Mouse (Mus musculus) Patski (cell line): ENCODE measurements around the gene Tmem120a. TPM values are rescaled to one million over a fixed set of nuclear protein-coding genes. Genes with fewer than 3 reads are reported as not detected.

Experiments
- ATAC-seq: fragments of 100-300 bp; one replicate; pipeline ENCODE4 v1.8.0; 2021
- CTCF ChIA-PET: fragments of 350-600 bp; sonication (Branson Sonifier 250); formaldehyde crosslinking; loops from one replicate; lab custom pipeline; 2022; ENCODE audit warnings: inconsistent platforms; lab: Charles Lee
- POLR2A ChIA-PET: fragments of 350-600 bp; sonication (Branson Sonifier 250); formaldehyde crosslinking; loops from one replicate; lab custom pipeline; 2022; ENCODE audit warnings: antibody characterized with exemption, inconsistent platforms; lab: Charles Lee
- DNase-seq: peaks from one replicate; pipeline ENCODE4 v3.0.0-alpha.2; 2011; ENCODE audit warnings: low read depth, low spot score
- H3K27me3 ChIP-seq: fragments of 371-371 bp; one replicate; pipeline ENCODE4 v1.5.1; 2021
- CTCF ChIP-seq: fragments of 100-300 bp; IDR thresholded peaks from one replicate; pipeline ENCODE4 v1.5.1; 2021
- in situ Hi-C: fragments of 300-500 bp; cut with MboI; formaldehyde crosslinking; loops from 3 replicates; pipeline ENCODE4 v1.11.1; 2018; ENCODE audit warnings: low pct_unique_long_range_greater_than_20kb, mixed read lengths
- polyA plus RNA-seq: library from polyadenylated mRNA; unstranded; gene quantifications from one replicate; pipeline ENCODE4 v1.2.3, GENCODE M21; 2021

Gene Tmem120a
- 66.3 TPM for polyA plus RNA-seq

DNA sequence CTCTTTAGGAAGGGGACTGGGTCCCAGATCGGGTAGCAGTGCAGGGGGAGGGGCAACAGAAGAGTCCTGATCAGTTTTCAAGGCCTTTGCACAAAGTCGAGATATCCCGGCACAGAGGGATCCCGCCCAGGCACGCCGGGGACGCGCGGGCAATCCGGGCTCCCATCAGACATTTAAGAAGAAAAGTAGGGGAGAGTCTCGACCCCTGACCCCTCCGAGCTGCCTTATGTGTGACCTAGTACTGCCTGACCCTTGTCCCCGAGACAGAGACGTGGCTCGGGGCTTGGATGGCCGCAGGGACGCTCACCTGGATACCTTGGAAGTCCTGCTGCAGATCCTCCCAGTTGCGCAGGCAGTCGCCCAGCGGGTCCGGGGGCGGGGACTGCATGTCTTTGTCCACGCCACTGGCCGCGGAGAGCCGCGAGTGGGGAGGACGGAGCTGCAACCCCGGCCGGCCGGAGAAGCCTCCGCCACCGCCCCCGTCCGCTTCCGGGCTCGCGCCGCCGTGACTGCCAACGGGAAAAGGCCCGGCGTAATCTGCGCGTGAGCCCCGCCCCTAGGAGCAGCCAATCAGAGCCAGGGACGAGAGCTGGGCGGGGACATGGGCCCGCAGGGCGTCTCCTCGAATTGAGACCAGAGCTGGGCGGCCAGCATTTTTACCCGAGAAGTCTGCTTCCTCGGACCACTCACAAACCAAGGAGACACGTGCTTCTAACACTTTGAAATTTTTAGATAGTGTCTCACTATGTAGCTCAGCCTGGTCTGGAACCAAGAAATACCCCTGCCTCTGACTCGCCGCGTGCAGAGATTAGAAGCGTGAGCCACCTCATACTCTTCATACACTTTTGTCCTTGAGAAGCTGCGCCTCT, at the start of gene Tmem120a:
Gene Tmem120a (minus strand): TSS at position 708 of the 869 bp plus-strand sequence.
- CTCF ChIA-PET, result interaction anchor here (0.9 to 3.1 kb wide), 5 partner anchors 14 to 128 kb away, joined by 3 to 12 read pairs (median 5); no protein-coding TSS in a partner anchor
- POLR2A ChIA-PET, result interaction anchor here (1.1 kb wide), 1 partner anchor 22 kb away, joined by 3 read pairs; no protein-coding TSS in a partner anchor
- no peak for DNase-seq
- TF ChIP-seq CTCF, result no peak
- peak; percentile 88 for ATAC-seq
- in situ Hi-C loops, result no loop called here
- H3K27me3 ChIP-seq, result no peaks in the 10 kb centered on the region

DNA sequence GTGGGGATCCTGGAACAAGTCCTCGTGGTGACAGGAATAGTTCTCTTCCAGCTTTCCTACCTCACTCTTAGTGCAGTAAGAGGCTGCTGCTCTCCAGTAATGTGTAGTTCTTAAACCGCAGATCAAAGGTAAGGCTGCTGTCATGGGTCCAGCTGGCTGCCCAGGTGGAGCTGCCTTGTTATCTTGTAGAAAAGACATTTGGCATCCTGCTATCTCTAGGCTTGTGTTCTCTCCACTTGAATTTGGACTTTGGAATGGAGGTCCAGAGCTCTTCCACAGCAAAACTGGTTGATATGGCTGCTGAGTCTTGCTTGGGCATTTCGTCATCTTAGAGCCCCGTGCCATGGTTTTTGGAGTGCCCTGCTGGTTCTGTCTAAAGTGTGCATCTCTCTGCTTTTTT, 38.7 kb upstream of the Tmem120a start:
- no peak for TF ChIP-seq CTCF
- no peaks in the 10 kb centered on the region for H3K27me3 ChIP-seq
- CTCF ChIA-PET, result no interaction called here
- in situ Hi-C loops, result no loop called here
- POLR2A ChIA-PET, result interaction anchor here (1.6 kb wide), 1 partner anchor 11 kb away, joined by 3 read pairs; no protein-coding TSS in a partner anchor
- no peak for ATAC-seq
- no peak for DNase-seq

DNA sequence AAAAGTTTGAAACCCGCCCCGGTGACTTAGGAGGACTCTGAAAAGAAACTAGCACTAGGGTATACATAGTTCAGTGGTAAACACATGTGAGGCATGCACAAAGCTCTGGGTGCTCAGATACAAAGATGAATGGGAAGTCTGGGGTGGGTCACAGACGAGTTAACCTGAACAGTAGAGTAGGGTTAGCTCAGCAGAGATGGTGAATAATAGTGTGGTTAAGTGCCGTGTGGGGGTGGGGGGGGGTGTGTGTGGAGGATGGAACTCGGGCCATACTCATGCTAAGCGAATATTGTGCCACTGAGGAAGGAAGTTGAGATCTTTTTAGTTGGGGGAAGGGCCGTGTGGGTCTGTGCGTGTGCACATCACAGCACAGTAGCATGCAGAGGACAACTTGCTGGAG, 36.1 kb upstream of the Tmem120a start:
- ChIA-PET POLR2A (interaction anchor here (1.6 kb wide), 1 partner anchor 12 kb away, joined by 5 read pairs; no protein-coding TSS in a partner anchor), CTCF (interaction anchor here (1.4 kb wide), 1 partner anchor 15 kb away, joined by 4 read pairs; no protein-coding TSS in a partner anchor)
- no peak for ATAC-seq
- no peak for DNase-seq
- in situ Hi-C loops, result no loop called here
- TF ChIP-seq CTCF, result no peak
- H3K27me3 ChIP-seq, result no peaks in the 10 kb centered on the region

- no peak for TF ChIP-seq CTCF
- ATAC-seq (peak; percentile 94), DNase-seq (peak; percentile 100)
- no peaks in the 10 kb centered on the region for H3K27me3 ChIP-seq
- in situ Hi-C loops, result no loop called here
- ChIA-PET POLR2A (interaction anchor here (1.3 kb wide), 1 partner anchor 11 kb away, joined by 6 read pairs; no protein-coding TSS in a partner anchor), CTCF (interaction anchor here (1.2 to 1.4 kb wide), 2 partner anchors 149 to 227 kb away, joined by 4 read pairs; no protein-coding TSS in a partner anchor)
Observed at GRCm38 (mm10) chr5:135778471-135779445, 34.5 kb upstream of the Tmem120a start, which contains the start of gene Mdh2. Mdh2 (plus strand) TSS chr5:135778480.

DNA sequence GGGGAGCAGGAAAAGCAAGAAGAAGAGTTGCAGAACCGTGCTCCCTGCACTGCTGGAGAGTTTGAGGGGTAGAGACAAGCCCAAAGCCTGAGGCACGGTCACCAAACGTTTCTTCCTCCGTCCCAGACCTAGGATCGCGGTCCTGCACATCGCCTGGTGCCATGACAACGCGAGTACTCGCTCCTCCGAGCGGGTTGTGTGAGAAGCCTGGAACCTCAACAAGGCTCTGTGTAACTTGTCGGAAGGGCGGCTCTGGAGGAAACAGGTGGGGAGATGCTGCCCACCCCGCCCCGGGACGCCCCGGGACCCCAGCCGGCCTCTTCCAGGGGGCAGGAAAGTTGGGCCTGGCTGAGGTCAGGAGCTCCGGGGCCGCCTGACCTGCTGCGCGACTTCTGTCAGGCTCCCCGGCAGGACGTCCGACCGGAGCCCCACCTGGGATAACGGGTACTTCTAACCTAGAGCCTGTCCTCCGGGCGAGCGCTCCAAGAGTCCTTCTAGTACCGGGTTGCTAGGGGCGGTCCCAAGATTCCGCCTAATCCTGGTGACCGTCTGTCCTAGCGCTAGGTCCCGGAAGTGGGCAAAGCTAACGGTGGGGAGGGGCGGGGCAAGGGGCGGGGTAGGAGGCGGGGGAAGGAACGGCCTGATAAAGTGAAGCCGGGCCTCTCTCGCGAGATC, 33.7 kb upstream of the Tmem120a start, which contains the start of gene Styxl1:
Gene Styxl1 (minus strand): TSS at position 590 of the 675 bp plus-strand sequence.
- no peak for DNase-seq
- peak; percentile 79 for ATAC-seq
- no peaks in the 10 kb centered on the region for H3K27me3 ChIP-seq
- ChIA-PET CTCF (interaction anchor here (0.8 to 1.4 kb wide), 2 partner anchors 17 to 227 kb away, joined by 3 to 4 read pairs; no protein-coding TSS in a partner anchor), POLR2A (interaction anchor here (0.9 to 1.3 kb wide), 2 partner anchors 12 to 227 kb away, joined by 3 to 6 read pairs; no protein-coding TSS in a partner anchor)
- in situ Hi-C loops, result no loop called here
- TF ChIP-seq CTCF, result no peak

DNA sequence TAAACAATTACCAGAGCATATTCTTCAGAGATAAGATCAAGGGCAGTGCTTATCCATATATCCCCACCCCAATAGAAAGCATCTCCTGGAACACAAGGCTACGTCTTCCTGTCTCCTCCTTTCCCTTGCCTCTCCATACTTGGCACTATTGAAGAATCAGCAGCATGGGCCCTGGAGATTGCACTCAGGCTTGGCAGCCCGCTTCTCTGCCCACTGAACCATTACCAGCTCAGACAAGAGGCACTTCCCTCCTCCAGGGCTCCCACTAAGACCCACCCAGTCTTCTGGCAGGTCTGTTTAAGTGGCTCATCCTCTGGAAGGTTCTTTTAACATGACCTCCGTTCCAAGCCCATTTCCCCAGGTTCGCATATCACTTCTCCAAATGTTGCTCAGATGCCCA, 32.3 kb upstream of the Tmem120a start:
- DNase-seq (no peak), ATAC-seq (no peak)
- TF ChIP-seq CTCF, result no peak
- ChIA-PET POLR2A (no interaction called here), CTCF (interaction anchor here (2.1 kb wide), 1 partner anchor 146 kb away, joined by 8 read pairs; no protein-coding TSS in a partner anchor)
- in situ Hi-C loops, result no loop called here
- no peaks in the 10 kb centered on the region for H3K27me3 ChIP-seq

DNA sequence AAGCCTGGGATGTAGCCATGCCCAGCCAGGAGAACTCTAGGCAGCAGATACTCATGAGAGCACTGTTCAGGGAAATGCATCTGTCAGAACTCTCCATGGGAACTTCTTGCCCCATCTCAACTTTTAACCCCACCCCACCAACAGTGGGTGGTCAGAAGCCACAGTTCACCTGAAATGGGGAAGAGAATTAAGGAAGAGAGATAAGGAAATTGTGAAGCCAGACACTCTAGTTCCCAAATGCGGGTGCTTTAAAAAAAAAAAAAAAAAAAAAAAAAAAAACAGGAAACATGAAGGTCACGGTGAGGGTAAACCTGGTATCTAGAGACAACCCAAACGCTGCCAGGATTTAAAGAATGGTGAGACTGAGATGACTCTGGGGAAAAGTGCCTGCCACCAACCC, 28.3 kb upstream of the Tmem120a start:
- no peak for ATAC-seq
- ChIA-PET CTCF (interaction anchor here (0.9 to 1.2 kb wide), 3 partner anchors 9 to 142 kb away, joined by 3 to 5 read pairs (median 3); no protein-coding TSS in a partner anchor), POLR2A (no interaction called here)
- no peak for TF ChIP-seq CTCF
- in situ Hi-C loops, result no loop called here
- H3K27me3 ChIP-seq, result no peaks in the 10 kb centered on the region
- no peak for DNase-seq

DNA sequence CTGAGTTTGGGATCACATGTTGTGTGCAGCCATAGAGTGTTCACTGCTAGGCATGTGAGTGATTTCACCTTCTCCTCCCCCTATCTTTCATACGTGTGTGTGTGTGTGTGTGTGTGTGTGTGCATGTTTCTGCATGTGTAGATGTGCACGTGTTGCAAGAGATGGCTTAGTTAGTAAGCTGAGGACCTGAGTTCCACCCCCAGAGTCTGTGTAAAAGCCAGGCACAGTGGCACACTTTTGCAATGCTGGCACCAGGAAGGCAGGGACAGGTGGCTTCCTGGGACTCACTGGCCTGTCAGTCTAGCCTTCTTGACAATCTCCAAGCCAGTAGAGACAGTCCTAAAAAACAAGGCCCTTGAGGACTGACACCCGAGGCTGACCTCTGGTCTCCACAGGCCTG, 20.7 kb upstream of the Tmem120a start:
- DNase-seq, result no peak
- no peak for ATAC-seq
- H3K27me3 ChIP-seq, result no peaks in the 10 kb centered on the region
- CTCF ChIA-PET, result interaction anchor here (3.9 to 4.2 kb wide), 2 partner anchors 134 to 149 kb away, joined by 23 read pairs; no protein-coding TSS in a partner anchor
- TF ChIP-seq CTCF, result no peak
- in situ Hi-C loops, result loop anchor here (5.0 kb wide), 2 partner anchors 148 to 363 kb away; no protein-coding TSS in a partner anchor
- POLR2A ChIA-PET, result no interaction called here

GRCm38 (mm10) chr5:135763526-135763925, 19.3 kb upstream of the Tmem120a start:
- DNase-seq (no peak), ATAC-seq (peak; percentile 29)
- no peaks in the 10 kb centered on the region for H3K27me3 ChIP-seq
- POLR2A ChIA-PET, result no interaction called here
- in situ Hi-C loops, result no loop called here
- CTCF ChIA-PET, result interaction anchor here (0.9 to 4.2 kb wide), 7 partner anchors 9 to 368 kb away, joined by 3 to 23 read pairs (median 3); no protein-coding TSS in a partner anchor
- peak; percentile 86 for TF ChIP-seq CTCF
